Mouse (Mus musculus) lung, adult 2 months (tissue): ENCODE measurements around the gene Glp1r.

Experiments
- CTCF ChIP-seq: fragments of 200-500 bp; IDR thresholded peaks from 2 replicates; pipeline ENCODE4 v1.5.1; 2011; ENCODE audit warnings: mild to moderate bottlenecking, low read length, control low read depth; ENCODE audit not compliant: insufficient read depth
- POLR2A ChIP-seq: fragments of 200-500 bp; IDR thresholded peaks from 2 replicates; pipeline ENCODE4 v1.6.1; 2011; ENCODE audit warnings: low read depth, mild to moderate bottlenecking, control low read depth, low read length, borderline replicate concordance; ENCODE audit errors: extremely low read depth

- TF ChIP-seq POLR2A (no peak), CTCF (peak; percentile 12; the same call in 1 of the 2 replicates)
Observed at GRCm38 (mm10) chr17:30950780-30951179, 49.2 kb downstream of the Glp1r start.
